Mouse (Mus musculus) intestine, embryonic 14.5 days (tissue): Measurements from ENCODE around the gene Btbd7. TPM values are rescaled to one million over a fixed set of nuclear protein-coding genes. Genes with fewer than 3 reads are reported as not detected.

Experiments used
- ATAC-seq: fragments of 200-750 bp; cut with Nextera tagmentation; replicated peaks from 2 replicates; pipeline ENCODE4 v1.8.0; 2017; ENCODE audit warnings: low read depth, moderate number of reproducible peaks, moderate TSS enrichment, moderate library complexity; ENCODE audit not compliant: low FRiP score, low TSS enrichment
- DNase-seq: peaks from one replicate; pipeline ENCODE4 v3.0.0-alpha.2; 2018; ENCODE audit warnings: low spot score
- H3K27ac ChIP-seq: fragments of 300-500 bp; sonication (generic); 2 replicates; pipeline ENCODE4 v1.5.1; 2014; ENCODE audit warnings: low read depth, mild to moderate bottlenecking, control low read depth
- H3K27me3 ChIP-seq: fragments of 300-500 bp; sonication (generic); replicated peaks from 2 replicates; pipeline ENCODE4 v1.6.1; 2014; ENCODE audit warnings: low read length, control low read depth; ENCODE audit not compliant: control insufficient read depth, insufficient read depth
- H3K36me3 ChIP-seq: fragments of 300-500 bp; sonication (generic); 2 replicates; pipeline ENCODE4 v1.6.1; 2014; ENCODE audit warnings: low read length, control low read depth; ENCODE audit not compliant: control insufficient read depth, insufficient read depth
- H3K4me1 ChIP-seq: fragments of 300-500 bp; sonication (generic); replicated peaks from 2 replicates; pipeline ENCODE4 v1.6.1; 2014; ENCODE audit warnings: low read length, control low read depth, mixed read lengths; ENCODE audit not compliant: control insufficient read depth, insufficient read depth
- H3K4me2 ChIP-seq: fragments of 300-500 bp; sonication (generic); 2 replicates; pipeline ENCODE4 v1.6.1; 2014; ENCODE audit warnings: low read length
- H3K4me3 ChIP-seq: fragments of 300-500 bp; sonication (generic); 2 replicates; pipeline ENCODE4 v1.5.1; 2014; ENCODE audit warnings: low read depth, low read length, control low read depth, mixed read lengths
- H3K9ac ChIP-seq: fragments of 300-500 bp; sonication (generic); 2 replicates; pipeline ENCODE4 v1.6.1; 2014; ENCODE audit warnings: mild to moderate bottlenecking, low read length
- H3K9me3 ChIP-seq: fragments of 300-500 bp; sonication (generic); 2 replicates; pipeline ENCODE4 v1.6.1; 2016; ENCODE audit warnings: low read length, control low read depth; ENCODE audit not compliant: control insufficient read depth
- WGBS: fragments of 180-500 bp; shearing (Covaris S2); extraction: QIAGEN DNeasy Blood & Tissue Kit; methylation state at CpG from one replicate; pipeline ENCODE4 v1.1.7; 2014; 5-methylcytosine and 5-hydroxymethylcytosine counted together
- polyA plus RNA-seq: library from polyadenylated mRNA; unstranded; fragments of >200 nt; fragmentation: Nextera tagmentation; extraction: Ambion mirVana; gene quantifications from 2 replicates; pipeline ENCODE4 v1.2.1, GENCODE M21; 2014

Gene Btbd7
- polyA plus RNA-seq, 1 experiment from 2014 or later = 19.7 TPM

DNA sequence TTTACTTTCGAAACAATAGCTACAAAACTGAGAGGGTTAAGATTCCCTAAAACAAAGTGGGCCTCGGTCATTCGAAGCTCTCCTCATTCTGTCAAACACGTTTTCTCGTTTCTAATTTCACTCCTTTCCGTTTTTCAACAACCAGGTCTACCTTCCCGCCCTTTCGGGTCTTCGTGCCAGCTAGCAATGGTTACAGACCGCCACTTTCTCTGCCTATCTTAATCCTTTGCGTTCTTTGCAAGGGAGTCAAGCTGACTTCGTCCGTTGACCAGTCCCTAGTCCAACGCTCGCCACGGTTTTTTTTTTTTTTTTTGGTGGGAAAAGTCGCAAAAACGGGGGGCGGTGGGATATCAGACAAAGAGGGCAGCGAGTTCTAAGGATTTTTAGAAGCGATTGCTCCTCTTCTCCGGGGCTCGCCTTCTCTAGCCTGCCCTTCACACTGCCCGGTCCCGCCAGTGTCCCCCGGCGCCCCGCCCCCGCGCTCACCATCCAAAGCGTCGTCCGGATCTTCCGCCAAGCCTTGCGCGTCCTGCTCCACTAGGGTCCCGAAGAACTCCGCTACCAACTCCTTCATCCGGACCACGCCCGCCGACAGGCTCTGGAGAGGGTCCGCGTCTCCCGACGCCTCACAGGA, 121.1 kb downstream of the Btbd7 start:
- Histone ChIP-seq H3K4me1 (peaks cover 10% of the 10 kb centered on the region; the same call in 1 of the 2 replicates), H3K4me3 (peak overlapping the region; percentile 83), H3K27me3 (no peaks in the 10 kb centered on the region), H3K9me3 (no peaks in the 10 kb centered on the region), H3K36me3 (peaks cover 5% of the 10 kb centered on the region; the same call in 1 of the 2 replicates), H3K4me2 (peak overlapping the region; percentile 74), H3K9ac (peak overlapping the region; percentile 74), H3K27ac (peak overlapping the region; percentile 87)
- under 1% methylated on average over 46 of the region's 46 CpGs for WGBS
- no peak for DNase-seq
- ATAC-seq = peak; percentile 86

DNA sequence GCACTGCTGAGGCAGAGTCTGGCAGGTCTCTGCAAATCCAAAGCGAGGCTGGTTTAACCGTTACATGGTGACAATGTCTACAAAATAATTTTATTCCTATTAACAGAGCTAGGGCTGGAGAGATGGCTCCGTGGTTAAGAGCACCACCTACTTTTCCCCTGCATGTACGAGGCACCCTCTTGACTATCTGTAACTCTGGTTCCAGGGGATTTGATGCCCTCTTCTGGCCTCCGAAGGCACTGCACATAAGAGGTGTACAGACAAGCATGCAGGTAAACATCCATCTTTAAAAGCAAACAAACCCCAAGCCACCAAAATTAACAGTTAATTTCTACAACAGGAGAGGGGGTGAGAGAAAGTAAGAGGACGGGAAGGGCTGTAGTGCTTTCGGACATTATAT, 122.0 kb downstream of the Btbd7 start:
- DNase-seq = no peak
- Histone ChIP-seq H3K27ac (no peak overlapping the region), H3K4me1 (peaks cover 10% of the 10 kb centered on the region; the same call in 1 of the 2 replicates), H3K4me2 (peak overlapping the region; percentile 74), H3K4me3 (peak overlapping the region; percentile 83), H3K9me3 (no peaks in the 10 kb centered on the region), H3K27me3 (no peaks in the 10 kb centered on the region), H3K9ac (no peak overlapping the region), H3K36me3 (peaks cover 5% of the 10 kb centered on the region; the same call in 1 of the 2 replicates)
- no peak for ATAC-seq
- 80% methylated on average over 7 of the region's 7 CpGs for WGBS

DNA sequence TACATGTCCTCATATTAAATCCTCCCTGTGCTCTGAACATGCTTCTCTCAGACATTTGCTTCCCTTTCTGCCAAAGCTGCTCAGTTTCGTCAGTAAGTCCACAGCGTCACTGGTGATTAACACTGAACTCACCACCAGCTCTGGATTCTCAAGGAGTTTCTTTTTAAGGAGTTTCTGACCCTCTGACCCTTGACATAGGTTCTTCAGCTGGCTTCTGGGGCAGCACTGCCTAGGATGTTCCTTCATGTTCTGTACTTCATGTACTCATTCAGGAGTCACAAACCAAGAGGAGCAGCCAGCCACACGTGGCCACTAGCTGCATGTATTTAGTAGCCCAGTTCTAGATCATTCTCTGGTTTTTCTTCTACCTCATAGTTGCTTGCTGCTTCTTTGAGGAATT, 130.0 kb downstream of the Btbd7 start:
- ATAC-seq (no peak), DNase-seq (no peak)
- H3K27ac ChIP-seq = no peak overlapping the region
- no peak overlapping the region for H3K4me3 ChIP-seq
- H3K9me3 ChIP-seq = no peaks in the 10 kb centered on the region
- no peak overlapping the region for H3K9ac ChIP-seq
- peaks cover 9% of the 10 kb centered on the region for H3K4me1 ChIP-seq
- H3K27me3 ChIP-seq = no peaks in the 10 kb centered on the region
- 85% methylated on average over 3 of the region's 3 CpGs for WGBS
- H3K36me3 ChIP-seq = peaks cover 28% of the 10 kb centered on the region
- H3K4me2 ChIP-seq = no peak overlapping the region

DNA sequence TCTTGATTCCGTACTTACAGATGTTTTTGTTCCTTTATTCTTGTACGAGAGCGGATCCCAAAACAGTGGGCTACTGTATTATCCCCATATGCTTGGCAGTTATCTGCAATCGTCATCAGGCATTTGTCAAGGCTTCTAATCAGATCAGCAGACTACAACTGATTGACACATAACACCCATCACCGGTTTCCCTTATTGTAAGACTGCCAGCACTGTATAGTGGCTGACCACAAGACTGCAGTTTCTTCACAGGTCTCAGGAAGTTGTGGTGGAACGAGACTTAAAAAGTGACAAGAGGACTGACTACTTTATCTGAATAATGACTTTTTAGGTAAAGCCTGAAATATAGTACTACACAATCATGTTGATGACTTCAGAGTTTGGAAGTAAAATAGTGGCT, 133.4 kb downstream of the Btbd7 start:
- Histone ChIP-seq H3K36me3 (peaks cover 28% of the 10 kb centered on the region), H3K4me1 (peaks cover 14% of the 10 kb centered on the region), H3K9me3 (no peaks in the 10 kb centered on the region), H3K9ac (no peak overlapping the region), H3K4me3 (peak overlapping the region; percentile 72; the same call in 1 of the 2 replicates), H3K27ac (no peak overlapping the region), H3K4me2 (peak overlapping the region; percentile 75), H3K27me3 (no peaks in the 10 kb centered on the region)
- DNase-seq = no peak
- no peak for ATAC-seq
- WGBS = 60% methylated on average over 6 of the region's 6 CpGs

DNA sequence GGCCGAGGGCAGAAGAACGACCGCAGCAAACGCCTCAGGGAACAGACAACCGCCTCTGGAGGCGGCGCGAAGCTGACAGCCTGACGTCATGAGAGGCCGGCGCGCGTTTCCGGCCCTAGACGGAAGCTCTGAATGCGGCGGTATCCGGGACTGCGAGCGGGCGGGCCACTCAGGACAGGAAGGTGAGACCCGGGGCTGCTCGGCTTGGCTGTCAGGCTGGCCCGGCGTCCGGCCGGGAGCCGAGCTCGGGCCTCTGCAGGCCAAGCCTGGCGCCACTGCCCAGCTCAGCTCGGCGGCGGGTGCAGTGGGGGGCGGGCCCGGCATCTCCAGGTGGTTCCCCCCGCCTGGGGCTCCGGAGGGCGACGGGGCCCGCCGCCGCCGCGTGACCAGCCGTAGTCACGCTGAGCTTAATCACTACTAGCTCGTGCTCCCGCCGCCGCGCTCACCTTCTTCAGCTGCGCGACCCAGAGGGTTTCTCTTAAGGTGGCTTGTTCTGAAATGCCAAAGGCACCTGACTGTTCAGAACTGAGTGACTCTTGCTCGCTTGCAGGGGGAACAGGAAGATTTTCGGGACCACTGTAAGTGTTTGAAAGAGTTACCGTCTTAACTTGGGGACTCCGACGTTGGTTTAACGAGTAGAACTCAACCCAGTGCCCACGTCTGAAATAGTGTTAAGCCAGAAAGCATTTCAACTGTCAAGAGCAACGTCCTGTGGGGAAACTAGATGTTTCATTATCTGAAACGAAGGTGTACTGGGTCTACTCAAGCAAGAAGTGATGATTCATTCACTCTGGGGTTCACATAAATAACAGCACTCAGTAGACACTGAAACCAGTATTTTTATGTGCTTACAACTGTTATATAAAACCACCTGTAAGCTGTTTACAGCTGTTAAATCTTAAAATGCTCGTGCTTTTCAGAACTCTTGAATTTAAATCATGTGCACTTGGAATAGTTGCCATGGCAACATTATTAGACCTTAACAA, 134.4 kb downstream of the Btbd7 start, which contains the start of the genes Moap1 and Tmem251:
TSS of gene Moap1 (minus strand) at position 73 of the 986 bp plus-strand sequence.
TSS of gene Tmem251 (plus strand) at position 174 of the 986 bp plus-strand sequence.
- Histone ChIP-seq H3K9ac (peak within 1 kb of the TSS; percentile 76), H3K4me2 (peak within 1 kb of the TSS; percentile 75), H3K9me3 (no peaks in the 10 kb centered on the region), H3K4me3 (peak within 1 kb of the TSS; percentile 72), H3K4me1 (peaks cover 14% of the 10 kb centered on the region), H3K36me3 (peaks cover 24% of the 10 kb centered on the region), H3K27me3 (no peaks in the 10 kb centered on the region), H3K27ac (peak within 1 kb of the TSS; percentile 78)
- DNase-seq (peak; percentile 92), ATAC-seq (peak; percentile 94)
- under 1% methylated on average over 61 of the region's 63 CpGs for WGBS

DNA sequence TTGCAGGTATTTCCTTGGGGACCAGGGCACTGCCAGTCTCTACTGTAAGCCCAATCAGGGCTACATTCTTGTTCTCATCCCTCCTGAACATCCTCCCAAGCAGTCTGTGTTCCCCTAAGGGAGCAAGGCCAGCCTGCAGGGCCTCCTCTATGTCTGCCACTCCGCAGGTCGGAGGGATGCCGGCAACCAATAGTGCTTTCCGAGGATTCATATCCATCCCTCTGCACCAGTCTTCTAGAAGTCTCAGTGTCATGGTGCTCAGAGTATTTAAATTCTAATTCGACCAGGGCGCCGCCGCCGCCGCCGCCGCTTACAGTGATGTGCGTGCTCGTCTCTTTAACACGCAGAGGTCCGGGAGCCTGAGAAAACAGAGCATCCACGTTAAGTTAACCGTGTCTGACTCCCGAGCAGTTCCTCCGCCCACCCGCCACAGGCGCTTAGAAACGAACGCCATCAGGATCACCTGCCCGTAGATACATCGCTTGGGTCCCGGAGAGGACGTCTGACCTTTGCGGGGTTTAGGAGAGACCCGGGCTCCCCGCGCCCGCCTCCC, 135.2 kb downstream of the Btbd7 start:
- peak; percentile 26 for ATAC-seq
- H3K4me2 ChIP-seq = peak overlapping the region; percentile 75
- peak overlapping the region; percentile 76 for H3K9ac ChIP-seq
- peaks cover 14% of the 10 kb centered on the region for H3K4me1 ChIP-seq
- H3K27ac ChIP-seq = peak overlapping the region; percentile 78
- under 1% methylated on average over 33 of the region's 33 CpGs for WGBS
- H3K36me3 ChIP-seq = peaks cover 19% of the 10 kb centered on the region
- DNase-seq = no peak
- H3K9me3 ChIP-seq = no peaks in the 10 kb centered on the region
- H3K4me3 ChIP-seq = peak overlapping the region; percentile 72
- H3K27me3 ChIP-seq = no peaks in the 10 kb centered on the region

DNA sequence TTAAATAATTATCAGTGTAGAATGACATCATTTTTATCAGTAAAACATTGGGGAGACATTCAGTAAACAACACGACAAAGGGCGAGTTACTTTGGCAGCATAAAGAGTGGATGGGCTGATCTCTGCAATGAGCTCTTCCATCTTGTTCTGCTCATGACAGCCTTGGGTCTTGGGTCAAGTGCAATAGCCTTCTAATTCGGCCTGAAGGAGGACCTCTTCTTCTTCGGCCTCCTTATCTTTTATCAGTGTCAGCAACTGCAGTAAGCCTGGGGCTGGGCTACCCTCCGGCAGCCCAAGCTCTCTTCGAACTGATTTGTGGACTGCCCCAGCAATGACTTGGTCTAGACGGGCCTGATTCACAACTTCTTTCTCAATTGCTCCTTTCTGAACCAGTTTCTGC, 136.2 kb downstream of the Btbd7 start:
- peaks cover 15% of the 10 kb centered on the region; the same call in 1 of the 2 replicates for H3K36me3 ChIP-seq
- peaks cover 14% of the 10 kb centered on the region for H3K4me1 ChIP-seq
- ATAC-seq (no peak), DNase-seq (no peak)
- no peaks in the 10 kb centered on the region for H3K9me3 ChIP-seq
- no peak overlapping the region for H3K4me3 ChIP-seq
- H3K9ac ChIP-seq = no peak overlapping the region
- no peak overlapping the region for H3K27ac ChIP-seq
- WGBS = 73% methylated on average over 7 of the region's 7 CpGs
- no peak overlapping the region for H3K4me2 ChIP-seq
- H3K27me3 ChIP-seq = no peaks in the 10 kb centered on the region

DNA sequence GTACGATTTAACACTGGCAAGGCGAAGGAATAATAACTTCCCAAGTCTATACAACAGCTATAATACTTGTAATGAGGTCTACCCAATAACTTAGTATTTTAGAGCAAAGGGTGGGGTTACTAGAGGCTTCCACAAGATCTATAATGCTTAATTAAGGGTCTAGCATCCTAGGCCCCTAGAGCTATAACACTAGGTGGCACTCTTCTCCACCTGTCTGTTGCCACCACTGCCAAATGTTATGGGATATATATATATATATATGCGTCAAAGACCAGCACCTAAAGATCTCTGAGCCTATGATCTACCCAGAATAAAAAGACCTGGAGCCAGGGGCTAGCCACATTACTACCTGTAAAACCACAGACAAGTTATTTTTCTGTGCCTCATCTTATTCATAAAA, 138.0 kb downstream of the Btbd7 start:
- ATAC-seq = no peak
- H3K9me3 ChIP-seq = no peaks in the 10 kb centered on the region
- no peak for DNase-seq
- no peak overlapping the region for H3K4me2 ChIP-seq
- WGBS = 60% methylated on average over 3 of the region's 3 CpGs
- H3K27ac ChIP-seq = no peak overlapping the region
- H3K9ac ChIP-seq = no peak overlapping the region
- peaks cover 14% of the 10 kb centered on the region for H3K4me1 ChIP-seq
- H3K27me3 ChIP-seq = no peaks in the 10 kb centered on the region
- no peak overlapping the region for H3K4me3 ChIP-seq
- H3K36me3 ChIP-seq = no peaks in the 10 kb centered on the region
